Mouse (Mus musculus) testis, adult 2 months (tissue): ENCODE results near the gene Ptcd3.

Source experiments
- CTCF ChIP-seq: fragments of 200-500 bp; IDR thresholded peaks from 2 replicates; pipeline ENCODE4 v1.5.1; 2012; ENCODE audit warnings: low read depth, mild to moderate bottlenecking, inconsistent platforms, low read length, moderate library complexity; ENCODE audit not compliant: control insufficient read depth, insufficient read depth, insufficient replicate concordance
- POLR2A ChIP-seq: fragments of 200-500 bp; IDR thresholded peaks from 2 replicates; pipeline ENCODE4 v1.6.1; 2012; ENCODE audit warnings: low read depth, mild to moderate bottlenecking, inconsistent platforms, low read length, moderate library complexity; ENCODE audit not compliant: control insufficient read depth

GRCm38 (mm10) chr6:71877965-71878760, 30.4 kb downstream of the Ptcd3 start:
- no peak for TF ChIP-seq CTCF
- no peak for TF ChIP-seq POLR2A
